Mouse (Mus musculus) liver, postnatal 0 days (tissue): ENCODE results near the gene Lmod1. TPM values are rescaled to one million over a fixed set of nuclear protein-coding genes. Genes with fewer than 3 reads are reported as not detected.

Source experiments
- ATAC-seq: fragments of 200-750 bp; cut with Nextera tagmentation; 2 replicates; pipeline ENCODE4 v1.8.0; 2017; ENCODE audit warnings: mild to moderate bottlenecking, moderate library complexity
- DNase-seq: peaks from one replicate; pipeline ENCODE4 v3.0.0-alpha.2; 2016
- H3K27ac ChIP-seq: fragments of 300-500 bp; sonication (generic); 2 replicates; pipeline ENCODE4 v1.5.1; 2014; ENCODE audit warnings: antibody characterized with exemption, moderate library complexity, mild to moderate bottlenecking, low read depth
- H3K27me3 ChIP-seq: fragments of 300-500 bp; sonication (generic); 2 replicates; pipeline ENCODE4 v1.6.1; 2014; ENCODE audit warnings: low read length, control low read depth, mixed read lengths; ENCODE audit not compliant: insufficient read depth
- H3K36me3 ChIP-seq: fragments of 300-500 bp; sonication (generic); replicated peaks from 2 replicates; pipeline ENCODE4 v1.6.1; 2014; ENCODE audit warnings: mild to moderate bottlenecking, control low read depth, low read length, moderate library complexity, mixed read lengths; ENCODE audit not compliant: insufficient read depth
- H3K4me1 ChIP-seq: fragments of 300-500 bp; sonication (generic); 2 replicates; pipeline ENCODE4 v1.6.1; 2014; ENCODE audit warnings: antibody characterized with exemption, mild to moderate bottlenecking, control low read depth; ENCODE audit not compliant: insufficient read depth
- H3K4me2 ChIP-seq: fragments of 300-500 bp; sonication (generic); 2 replicates; pipeline ENCODE4 v1.6.1; 2014; ENCODE audit warnings: low read depth, mild to moderate bottlenecking, low read length, moderate library complexity, mixed read lengths
- H3K4me3 ChIP-seq: fragments of 300-500 bp; sonication (generic); 2 replicates; pipeline ENCODE4 v1.5.1; 2014; ENCODE audit warnings: low read depth, low read length
- H3K9ac ChIP-seq: fragments of 300-500 bp; sonication (generic); replicated peaks from 2 replicates; pipeline ENCODE4 v1.6.1; 2014; ENCODE audit warnings: mild to moderate bottlenecking, moderate library complexity
- H3K9me3 ChIP-seq: fragments of 300-500 bp; sonication (generic); 2 replicates; pipeline ENCODE4 v1.6.1; 2016; ENCODE audit warnings: mild to moderate bottlenecking, control low read depth, low read length, mixed read lengths
- CTCF ChIP-seq: sonication (generic); IDR thresholded peaks from 2 replicates; pipeline ENCODE4 v1.5.1; 2016; ENCODE audit warnings: antibody characterized with exemption, low read depth
- EP300 ChIP-seq: IDR thresholded peaks from 2 replicates; pipeline ENCODE4 v1.6.1; 2016; ENCODE audit warnings: antibody characterized with exemption, low read depth, mild to moderate bottlenecking
- WGBS: fragments of 180-500 bp; shearing (Covaris S2); extraction: QIAGEN DNeasy Blood & Tissue Kit; methylation state at CpG from one replicate; pipeline ENCODE4 v1.1.7; 2014; ENCODE audit not compliant: insufficient replicate concordance; 5-methylcytosine and 5-hydroxymethylcytosine counted together
- polyA plus RNA-seq: library from polyadenylated mRNA; unstranded; fragments of >200 nt; fragmentation: Nextera tagmentation; extraction: Ambion mirVana; gene quantifications from 2 replicates; pipeline ENCODE4 v1.2.1, GENCODE M21; 2015

The Lmod1 gene
- polyA plus RNA-seq, 1 experiment from 2014 or later, result 0.14 TPM

DNA sequence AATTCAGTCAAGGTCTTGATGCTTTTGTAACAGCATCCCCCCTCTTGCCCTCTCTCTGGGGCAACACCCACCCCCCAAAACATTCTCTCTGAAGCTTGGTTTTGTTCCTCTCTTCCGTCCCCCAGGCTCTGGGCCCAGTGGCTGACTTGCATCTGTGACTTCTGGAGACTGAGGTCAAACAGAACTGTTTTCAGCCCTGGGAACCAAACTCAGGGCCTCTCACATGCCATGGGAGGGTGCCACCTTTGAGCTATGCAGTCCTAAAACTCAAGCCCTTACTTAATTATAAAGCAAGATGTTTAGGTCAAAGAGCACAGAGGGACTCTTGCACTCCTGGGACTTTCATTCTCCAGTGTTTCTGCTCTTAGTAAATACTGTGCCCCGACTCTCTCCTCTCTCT, 1.3 kb downstream of the Lmod1 start:
- H3K9me3 ChIP-seq, result no peaks in the 10 kb centered on the region
- no peaks in the 10 kb centered on the region for H3K4me1 ChIP-seq
- H3K9ac ChIP-seq, result no peak overlapping the region
- DNase-seq (no peak), ATAC-seq (no peak)
- H3K4me2 ChIP-seq, result no peak overlapping the region
- TF ChIP-seq EP300 (no peak), CTCF (no peak)
- H3K4me3 ChIP-seq, result no peak overlapping the region
- no peaks in the 10 kb centered on the region for H3K36me3 ChIP-seq
- H3K27ac ChIP-seq, result no peak overlapping the region
- no peaks in the 10 kb centered on the region for H3K27me3 ChIP-seq
- 75% methylated on average over 2 of the region's 2 CpGs for WGBS

DNA sequence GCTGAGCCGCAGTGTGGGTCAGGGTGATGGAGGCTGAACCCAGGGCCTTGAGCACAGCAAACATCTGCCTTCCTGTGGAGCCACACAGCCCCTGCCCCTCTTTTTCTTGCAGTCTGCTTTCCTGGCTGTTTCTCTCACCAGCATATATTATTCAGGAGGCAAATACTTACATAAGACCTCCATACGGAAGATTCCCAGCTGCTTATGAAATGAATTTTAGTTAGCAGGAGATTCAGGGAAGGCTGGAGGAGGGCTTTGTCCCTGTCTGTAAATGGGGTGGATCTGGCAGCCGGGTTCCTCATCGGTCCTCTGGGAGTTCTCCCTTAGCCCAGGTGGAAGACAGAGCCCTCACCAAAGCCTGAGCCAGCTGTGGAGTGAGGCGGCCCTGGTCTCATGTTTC, 3.8 kb downstream of the Lmod1 start:
- no peak overlapping the region for H3K4me2 ChIP-seq
- H3K36me3 ChIP-seq, result no peaks in the 10 kb centered on the region
- DNase-seq (no peak), ATAC-seq (no peak)
- no peaks in the 10 kb centered on the region for H3K9me3 ChIP-seq
- WGBS, result 62% methylated on average over 5 of the region's 5 CpGs
- H3K4me3 ChIP-seq, result no peak overlapping the region
- no peak for TF ChIP-seq EP300
- TF ChIP-seq CTCF, result no peak
- no peak overlapping the region for H3K27ac ChIP-seq
- H3K4me1 ChIP-seq, result no peaks in the 10 kb centered on the region
- no peak overlapping the region for H3K9ac ChIP-seq
- H3K27me3 ChIP-seq, result no peaks in the 10 kb centered on the region

DNA sequence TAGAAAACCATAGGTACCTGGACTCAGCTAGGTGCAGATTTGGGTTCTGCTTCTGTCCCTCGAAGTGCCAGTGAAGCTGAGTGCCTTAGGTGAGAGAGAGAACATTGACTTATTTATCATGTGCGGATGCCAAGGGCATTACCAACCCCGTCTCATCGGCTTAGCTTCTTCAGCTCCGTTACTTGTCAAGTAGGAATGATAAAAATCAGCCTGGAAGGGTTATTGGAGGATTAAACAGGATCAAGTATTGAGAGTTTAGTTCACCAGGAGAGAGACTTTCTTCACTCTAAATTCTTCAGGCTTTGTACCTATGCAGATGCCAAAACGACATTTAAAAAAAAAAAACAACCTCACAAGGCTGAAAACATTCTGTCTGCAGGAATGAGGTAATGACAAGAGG, 6.0 kb downstream of the Lmod1 start:
- Histone ChIP-seq H3K9ac (no peak overlapping the region), H3K27ac (no peak overlapping the region), H3K4me2 (no peak overlapping the region), H3K36me3 (no peaks in the 10 kb centered on the region), H3K27me3 (no peaks in the 10 kb centered on the region), H3K4me1 (no peaks in the 10 kb centered on the region), H3K9me3 (no peaks in the 10 kb centered on the region), H3K4me3 (no peak overlapping the region)
- DNase-seq (no peak), ATAC-seq (no peak)
- no peak for TF ChIP-seq CTCF
- no peak for TF ChIP-seq EP300
- 66% methylated on average over 6 of the region's 6 CpGs for WGBS

DNA sequence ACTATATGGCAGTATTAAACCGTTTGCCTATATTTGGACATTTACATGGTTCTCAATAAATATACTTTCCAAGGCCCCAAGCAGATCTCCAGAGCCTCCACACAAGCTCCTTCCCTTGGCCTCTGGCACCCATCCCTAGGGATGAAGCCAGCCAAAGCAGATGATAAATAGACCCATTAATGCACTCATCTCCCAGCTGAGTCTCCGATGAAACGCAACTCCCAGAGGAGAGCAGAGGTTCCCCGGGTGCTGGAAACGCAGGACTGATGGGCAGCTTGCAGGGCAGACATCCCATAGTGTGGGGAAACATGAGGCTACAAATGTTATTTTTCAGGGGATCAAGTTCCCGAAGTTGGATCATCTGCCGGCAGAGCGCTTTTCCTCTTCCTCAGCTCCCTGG, 17.3 kb downstream of the Lmod1 start:
- no peak for ATAC-seq
- no peaks in the 10 kb centered on the region for H3K9me3 ChIP-seq
- 82% methylated on average over 8 of the region's 8 CpGs for WGBS
- H3K4me1 ChIP-seq, result no peaks in the 10 kb centered on the region; the same call in 1 of the 2 replicates
- no peak overlapping the region for H3K9ac ChIP-seq
- no peak overlapping the region for H3K27ac ChIP-seq
- TF ChIP-seq EP300 (no peak), CTCF (no peak)
- H3K27me3 ChIP-seq, result no peaks in the 10 kb centered on the region
- DNase-seq, result no peak
- no peak overlapping the region for H3K4me2 ChIP-seq
- no peak overlapping the region for H3K4me3 ChIP-seq
- H3K36me3 ChIP-seq, result no peaks in the 10 kb centered on the region

DNA sequence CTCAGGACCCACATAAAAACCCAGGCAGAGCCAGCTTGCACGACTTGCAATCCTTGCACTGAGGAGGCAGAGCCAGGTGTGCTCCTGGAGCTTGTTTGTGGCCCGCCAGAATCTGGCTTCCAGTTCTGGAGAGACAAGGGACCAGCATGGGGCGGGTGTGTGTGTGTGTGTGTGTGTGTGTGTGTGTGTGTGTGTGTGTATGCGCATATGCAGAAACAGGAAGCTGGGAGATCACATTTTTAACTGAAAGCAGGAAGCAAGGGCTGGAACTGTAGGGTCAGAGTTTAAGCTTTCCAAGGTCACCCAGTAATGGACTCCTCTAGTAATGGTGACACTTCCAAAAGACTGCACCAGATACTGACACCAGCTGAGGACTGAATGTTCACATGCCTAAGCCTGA, 19.4 kb downstream of the Lmod1 start:
- H3K27ac ChIP-seq, result no peak overlapping the region
- no peaks in the 10 kb centered on the region; the same call in 1 of the 2 replicates for H3K4me1 ChIP-seq
- H3K4me3 ChIP-seq, result no peak overlapping the region
- no peaks in the 10 kb centered on the region for H3K36me3 ChIP-seq
- no peaks in the 10 kb centered on the region for H3K27me3 ChIP-seq
- no peak for DNase-seq
- H3K4me2 ChIP-seq, result no peak overlapping the region
- ATAC-seq, result no peak
- no peak overlapping the region for H3K9ac ChIP-seq
- no peaks in the 10 kb centered on the region for H3K9me3 ChIP-seq
- WGBS, result 49% methylated on average over 4 of the region's 4 CpGs
- no peak for TF ChIP-seq EP300
- no peak for TF ChIP-seq CTCF

DNA sequence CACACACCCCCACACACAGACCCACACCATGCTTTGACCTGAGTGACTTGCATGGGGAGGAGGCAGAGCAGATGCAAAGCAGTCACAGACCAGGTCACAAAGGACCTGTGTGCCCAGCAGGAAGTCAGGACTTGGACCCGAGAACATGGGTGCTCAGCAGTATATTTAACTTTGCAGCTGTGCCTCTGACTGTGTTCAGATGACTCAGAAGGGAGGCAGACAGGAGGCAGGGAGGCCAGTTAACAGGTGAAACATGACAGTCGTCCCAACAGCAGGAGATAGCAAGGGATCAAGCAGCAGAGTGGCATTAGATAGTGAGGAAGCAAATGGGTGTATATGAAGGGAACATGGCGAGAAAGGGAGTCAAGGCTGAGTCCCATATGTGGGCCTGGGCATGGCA, 22.3 kb downstream of the Lmod1 start:
- no peak for TF ChIP-seq EP300
- no peak for TF ChIP-seq CTCF
- WGBS, result 47% methylated on average over 3 of the region's 3 CpGs
- H3K27me3 ChIP-seq, result no peaks in the 10 kb centered on the region
- H3K9ac ChIP-seq, result no peak overlapping the region
- no peak overlapping the region for H3K4me2 ChIP-seq
- ATAC-seq (no peak), DNase-seq (no peak)
- no peak overlapping the region for H3K4me3 ChIP-seq
- H3K9me3 ChIP-seq, result no peaks in the 10 kb centered on the region
- no peaks in the 10 kb centered on the region; the same call in 1 of the 2 replicates for H3K4me1 ChIP-seq
- no peaks in the 10 kb centered on the region for H3K36me3 ChIP-seq
- no peak overlapping the region for H3K27ac ChIP-seq
